Mouse (Mus musculus) megakaryocyte, embryonic 14.5 days (primary cell): Measurements from ENCODE around the gene Etfbkmt.

Experiments used
- FLI1 ChIP-seq: IDR thresholded peaks from 2 replicates; pipeline ENCODE4 v1.6.1; 2012; ENCODE audit warnings: low read length, inconsistent platforms, mixed read lengths
- GATA1 ChIP-seq: IDR thresholded peaks from 3 replicates; pipeline ENCODE4 v1.6.1; 2012; ENCODE audit warnings: mixed read lengths, low read length, inconsistent platforms, borderline replicate concordance

DNA sequence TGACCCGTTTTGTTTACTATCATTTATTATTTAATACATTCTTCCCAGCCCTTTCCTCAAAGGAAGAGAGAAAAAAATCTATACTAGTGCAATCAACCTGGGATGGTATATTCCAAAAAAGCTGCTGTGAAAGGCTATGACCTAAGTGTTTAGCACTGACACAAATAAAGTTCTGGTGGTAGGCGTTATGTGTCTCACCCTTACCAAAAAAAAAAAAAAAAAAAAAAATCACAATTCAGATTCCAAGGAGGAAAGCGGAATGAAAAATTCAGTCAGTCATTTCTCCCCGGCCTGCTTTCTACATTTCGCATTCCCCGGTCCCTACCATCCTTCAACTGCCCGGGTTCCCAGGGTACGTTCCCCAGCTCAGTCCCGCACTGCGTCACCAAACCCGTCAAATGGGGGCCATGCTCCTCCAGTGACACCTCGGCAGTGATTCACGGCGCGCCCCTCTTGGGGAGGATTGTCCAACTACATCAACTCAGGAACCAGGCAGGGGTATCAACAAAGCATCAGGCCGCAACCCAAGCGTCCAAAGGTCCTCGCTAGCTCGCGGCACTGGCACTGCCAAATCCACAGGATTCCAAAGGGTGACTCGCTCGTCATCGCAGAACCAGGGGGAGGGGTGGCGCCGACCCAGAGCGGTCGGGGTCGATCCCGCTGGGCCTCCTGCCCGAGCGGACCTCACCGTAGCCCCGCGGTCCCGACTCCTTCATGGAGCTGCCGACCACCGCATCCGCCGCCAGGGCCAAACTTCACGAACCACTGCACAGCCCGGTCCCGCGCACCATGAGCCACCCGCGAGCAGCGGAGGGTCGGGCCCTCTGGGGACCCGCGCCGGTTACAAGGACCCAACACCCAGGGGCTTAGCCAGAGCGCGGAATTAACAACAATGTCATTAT, 39.2 kb upstream of the Etfbkmt start:
- TF ChIP-seq GATA1 (no peak), FLI1 (no peak)
